Mouse (Mus musculus): ENCODE measurements around the gene Ovol1. TPM values are rescaled to one million over a fixed set of nuclear protein-coding genes. Genes with fewer than 3 reads are reported as not detected.
A peak's percentile ranks its signal among the peaks of the same experiment; 100 is the strongest.

The Ovol1 gene
- polyA plus RNA-seq, 1 experiment from 2014 or later, result not detected

DNA sequence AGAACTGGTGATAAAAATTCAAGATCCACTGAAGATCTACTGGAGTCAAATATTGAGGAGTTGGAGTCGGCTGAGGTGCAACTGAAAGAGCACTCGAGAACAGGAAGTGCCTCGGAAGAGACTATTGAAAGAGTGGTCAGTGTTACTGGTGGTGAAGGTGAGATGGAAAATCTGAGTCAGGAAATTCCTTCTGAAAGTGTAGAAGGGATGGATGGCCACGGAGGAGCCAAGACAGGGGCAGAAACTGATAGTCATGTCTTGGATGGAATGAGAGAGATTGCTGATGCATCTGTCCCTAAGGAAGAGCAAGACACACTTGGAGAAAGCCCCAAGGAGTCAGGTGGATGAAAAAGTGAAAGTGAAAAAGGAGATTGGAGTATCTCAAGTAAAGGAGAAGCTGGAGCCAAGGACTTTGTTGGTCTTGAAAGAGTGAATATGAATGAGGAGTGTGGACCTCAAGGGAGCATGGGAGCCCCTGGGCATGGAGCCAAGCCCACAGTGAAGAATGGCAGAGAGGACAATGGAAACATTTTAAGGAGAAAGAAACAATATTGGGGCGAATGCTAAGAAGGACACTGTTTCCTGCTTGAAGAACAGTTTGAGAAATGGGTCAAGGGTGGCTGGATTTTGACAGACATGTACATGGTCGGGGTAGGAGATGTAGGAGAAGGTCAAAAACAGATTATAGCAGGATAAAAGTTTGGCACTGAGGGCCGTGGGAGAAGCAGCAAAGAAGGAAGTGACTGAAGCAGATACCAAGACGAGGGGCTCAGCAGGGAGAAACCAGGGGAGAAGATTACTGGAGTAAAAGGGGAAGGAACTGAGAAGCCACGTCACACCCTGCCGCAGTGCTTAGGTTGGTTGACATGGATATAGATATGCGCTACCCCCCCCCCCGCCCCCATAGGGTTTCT, 48.1 kb downstream of the Ovol1 start:
- peak overlapping the region; percentile 68 for H3K4me3 ChIP-seq
- WGBS (ENCODE audit: insufficient replicate concordance), result 22% methylated on average over 12 of the region's 12 CpGs
- H3K4me1 ChIP-seq, result peaks cover 48% of the 10 kb centered on the region
- peak overlapping the region; percentile 53 for H3K27ac ChIP-seq
- H3K4me2 ChIP-seq, result peak overlapping the region; percentile 97
- no peaks in the 10 kb centered on the region for H3K9me3 ChIP-seq (replicated peaks)
- H3K27me3 ChIP-seq (replicated peaks), result no peaks in the 10 kb centered on the region
- H3K36me3 ChIP-seq, result no peaks in the 10 kb centered on the region
- ATAC-seq, result no peak
- peak overlapping the region; percentile 40; the same call in 1 of the 2 replicates for H3K9ac ChIP-seq

- no peaks in the 10 kb centered on the region for H3K27me3 ChIP-seq (replicated peaks)
Measured at GRCm38 (mm10) chr19:5511074-5511632, 49.3 kb downstream of the Ovol1 start.

GRCm38 (mm10) chr19:5510031-5511026, 50.1 kb downstream of the Ovol1 start, which contains the start of gene Snx32:
Snx32 (minus strand) TSS chr19:5510538.
- Histone ChIP-seq H3K36me3 (no peaks in the 10 kb centered on the region), H3K4me2 (peak within 1 kb of the TSS; percentile 97), H3K27ac (peak within 1 kb of the TSS; percentile 83), H3K4me1 (peaks cover 48% of the 10 kb centered on the region), H3K4me3 (peak within 1 kb of the TSS; percentile 68), H3K9me3 (replicated peaks) (no peaks in the 10 kb centered on the region), H3K9ac (peak within 1 kb of the TSS; percentile 80), H3K27me3 (replicated peaks) (no peaks in the 10 kb centered on the region)
- peak; percentile 98 for ATAC-seq
- WGBS (ENCODE audit: insufficient replicate concordance), result 3% methylated on average over 47 of the region's 47 CpGs

More at GRCm38 (mm10) chr19:5511074-5511632, 49.3 kb downstream of the Ovol1 start:
- peak overlapping the region; percentile 97 for H3K4me2 ChIP-seq
- peak overlapping the region; percentile 74 for H3K27ac ChIP-seq
- H3K36me3 ChIP-seq, result no peaks in the 10 kb centered on the region
- peak overlapping the region; percentile 80 for H3K9ac ChIP-seq
- WGBS (ENCODE audit: insufficient replicate concordance), result 24% methylated on average over 15 of the region's 15 CpGs
- H3K4me1 ChIP-seq, result peaks cover 48% of the 10 kb centered on the region
- ATAC-seq, result no peak
- peak overlapping the region; percentile 68 for H3K4me3 ChIP-seq
- no peaks in the 10 kb centered on the region for H3K9me3 ChIP-seq (replicated peaks)

DNA sequence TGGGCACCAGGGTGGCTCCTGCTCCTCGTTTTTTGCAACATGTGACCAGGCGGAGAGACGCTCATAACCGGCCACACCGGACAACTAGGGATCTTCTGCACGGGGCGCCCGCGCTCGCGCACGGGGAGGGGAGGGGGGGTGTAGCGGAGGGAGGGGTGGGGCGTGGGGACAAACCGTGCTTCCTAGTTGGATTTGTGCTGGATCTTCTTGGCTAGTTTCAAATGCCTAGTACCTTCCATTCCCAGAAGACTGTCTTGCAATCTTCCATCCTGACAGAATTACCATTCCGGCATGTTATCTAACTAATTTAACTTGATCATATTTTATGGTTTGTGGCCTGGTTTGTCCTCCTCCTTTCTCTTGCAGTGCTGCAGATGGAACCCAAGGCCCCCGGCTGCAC, 56.8 kb downstream of the Ovol1 start, which contains the start of gene 1700020D05Rik:
Gene 1700020D05Rik, minus strand, starts transcription at position 101 of the 400 bp plus-strand sequence.
- H3K27ac ChIP-seq, result no peak within 1 kb of the TSS
- H3K4me1 ChIP-seq, result 0 out of 2 replicates have a peak, but pooled peaks cover 8% of the 10 kb centered on the region
- 69% methylated on average over 17 of the region's 17 CpGs for WGBS (ENCODE audit: insufficient replicate concordance)
- no peaks in the 10 kb centered on the region for H3K27me3 ChIP-seq (replicated peaks)
- peaks cover 12% of the 10 kb centered on the region for H3K36me3 ChIP-seq
- H3K4me2 ChIP-seq, result no peak within 1 kb of the TSS
- no peaks in the 10 kb centered on the region for H3K9me3 ChIP-seq (replicated peaks)
- H3K9ac ChIP-seq, result no peak within 1 kb of the TSS
- no peak within 1 kb of the TSS for H3K4me3 ChIP-seq
- ATAC-seq, result no peak

DNA sequence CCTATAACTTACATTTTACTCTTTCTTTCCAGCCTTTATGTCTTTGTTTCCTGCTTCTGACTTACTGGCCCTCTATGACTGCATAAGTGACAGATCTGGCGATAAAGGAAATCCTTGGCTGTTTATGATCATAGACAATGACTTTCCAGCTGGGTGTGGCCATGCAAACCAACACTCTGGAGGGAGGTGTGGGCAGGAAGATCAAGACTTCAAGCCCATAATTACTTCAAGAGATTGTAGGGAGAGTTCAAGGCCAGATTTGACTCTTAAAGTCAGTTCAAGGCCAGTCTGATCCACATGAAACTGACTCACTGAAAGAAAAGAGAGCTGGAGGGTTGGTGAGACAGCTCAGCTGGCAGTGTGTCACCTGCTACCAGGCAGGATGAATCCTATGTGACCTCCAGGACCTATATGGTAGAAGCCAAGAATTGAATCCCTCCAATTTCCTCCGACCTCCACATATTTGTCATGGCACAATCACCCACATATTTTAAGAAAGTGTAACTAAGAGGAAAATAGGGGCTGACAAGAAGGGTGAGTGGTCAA, 60.0 kb downstream of the Ovol1 start:
- no peak overlapping the region for H3K27ac ChIP-seq
- no peaks in the 10 kb centered on the region for H3K9me3 ChIP-seq (replicated peaks)
- H3K4me3 ChIP-seq, result no peak overlapping the region
- no peak for ATAC-seq
- H3K36me3 ChIP-seq, result peaks cover 43% of the 10 kb centered on the region
- H3K27me3 ChIP-seq (replicated peaks), result no peaks in the 10 kb centered on the region
- H3K9ac ChIP-seq, result no peak overlapping the region
- no peaks in the 10 kb centered on the region for H3K4me1 ChIP-seq
- H3K4me2 ChIP-seq, result no peak overlapping the region
- 63% methylated on average over 2 of the region's 2 CpGs for WGBS (ENCODE audit: insufficient replicate concordance)

Other genes starting within 250 kb of the Ovol1 start
- gene Catsper1, start 224.9 kb downstream of the Ovol1 start, polyA plus RNA-seq (2016; fragmentation: Nextera tagmentation; extraction: Ambion mirVana), result not detected in 2 replicates
- gene Cst6, start 211.1 kb downstream of the Ovol1 start, polyA plus RNA-seq (2016; fragmentation: Nextera tagmentation; extraction: Ambion mirVana), result not detected in 2 replicates
- 50.3 and 54.0 TPM in 2 replicates for gene Eif1ad, start 193.9 kb downstream of the Ovol1 start, polyA plus RNA-seq (2016; fragmentation: Nextera tagmentation; extraction: Ambion mirVana)
- 365 and 372 TPM in 2 replicates for gene Banf1, start 193.5 kb downstream of the Ovol1 start, polyA plus RNA-seq (2016; fragmentation: Nextera tagmentation; extraction: Ambion mirVana)
- gene Sart1, start 171.9 kb downstream of the Ovol1 start, polyA plus RNA-seq (2016; fragmentation: Nextera tagmentation; extraction: Ambion mirVana), result 69.9 and 72.5 TPM in 2 replicates
- 0.22 TPM in 1 of 2 replicates, not detected in the other for gene Tsga10ip, start 158.1 kb downstream of the Ovol1 start, polyA plus RNA-seq (2016; fragmentation: Nextera tagmentation; extraction: Ambion mirVana)
- 108 TPM in 2 replicates for gene Drap1, start 135.7 kb downstream of the Ovol1 start, polyA plus RNA-seq (2016; fragmentation: Nextera tagmentation; extraction: Ambion mirVana)
- 21.8 and 24.0 TPM in 2 replicates for gene AI837181, start 135.5 kb downstream of the Ovol1 start, polyA plus RNA-seq (2016; fragmentation: Nextera tagmentation; extraction: Ambion mirVana)
- not detected in 2 replicates for gene Fosl1, start 113.1 kb downstream of the Ovol1 start, polyA plus RNA-seq (2016; fragmentation: Nextera tagmentation; extraction: Ambion mirVana)
- 4.1 and 4.8 TPM in 2 replicates for gene Ccdc85b, start 102.8 kb downstream of the Ovol1 start, polyA plus RNA-seq (2016; fragmentation: Nextera tagmentation; extraction: Ambion mirVana)
- 44.3 and 45.2 TPM in 2 replicates for gene Fibp, start 100.0 kb downstream of the Ovol1 start, polyA plus RNA-seq (2016; fragmentation: Nextera tagmentation; extraction: Ambion mirVana)
- gene Ctsw, start 92.1 kb downstream of the Ovol1 start, polyA plus RNA-seq (2016; fragmentation: Nextera tagmentation; extraction: Ambion mirVana), result 0.43 and 0.53 TPM in 2 replicates
- gene Efemp2, start 86.7 kb downstream of the Ovol1 start, polyA plus RNA-seq (2016; fragmentation: Nextera tagmentation; extraction: Ambion mirVana), result 30.0 and 30.6 TPM in 2 replicates
- gene Mus81, start 72.2 kb downstream of the Ovol1 start, polyA plus RNA-seq (2016; fragmentation: Nextera tagmentation; extraction: Ambion mirVana), result 22.2 and 22.9 TPM in 2 replicates
- 1,523 and 1,533 TPM in 2 replicates for gene Cfl1, start 70.2 kb downstream of the Ovol1 start, polyA plus RNA-seq (2016; fragmentation: Nextera tagmentation; extraction: Ambion mirVana)
- 0.13 TPM in 1 of 2 replicates, not detected in the other for gene 1700020D05Rik, start 56.9 kb downstream of the Ovol1 start, polyA plus RNA-seq (2016; fragmentation: Nextera tagmentation; extraction: Ambion mirVana)
- 7.5 and 8.8 TPM in 2 replicates for gene Snx32, start 50.1 kb downstream of the Ovol1 start, polyA plus RNA-seq (2016; fragmentation: Nextera tagmentation; extraction: Ambion mirVana)
- 3.4 and 3.5 TPM in 2 replicates for gene Ap5b1, start 7.4 kb upstream of the Ovol1 start, polyA plus RNA-seq (2016; fragmentation: Nextera tagmentation; extraction: Ambion mirVana)
- 171 and 177 TPM in 2 replicates for gene Rnaseh2c, start 41.2 kb upstream of the Ovol1 start, polyA plus RNA-seq (2016; fragmentation: Nextera tagmentation; extraction: Ambion mirVana)
- 24.9 and 26.8 TPM in 2 replicates for gene Kat5, start 49.6 kb upstream of the Ovol1 start, polyA plus RNA-seq (2016; fragmentation: Nextera tagmentation; extraction: Ambion mirVana)
- gene Rela, start 76.8 kb upstream of the Ovol1 start, polyA plus RNA-seq (2016; fragmentation: Nextera tagmentation; extraction: Ambion mirVana), result 32.1 and 33.6 TPM in 2 replicates
- 41.4 and 41.8 TPM in 2 replicates for gene Sipa1, start 103.1 kb upstream of the Ovol1 start, polyA plus RNA-seq (2016; fragmentation: Nextera tagmentation; extraction: Ambion mirVana)
- 25.8 and 27.7 TPM in 2 replicates for gene Map3k11, start 128.1 kb upstream of the Ovol1 start, polyA plus RNA-seq (2016; fragmentation: Nextera tagmentation; extraction: Ambion mirVana)
- 18.4 and 18.6 TPM in 2 replicates for gene Pcnx3, start 128.3 kb upstream of the Ovol1 start, polyA plus RNA-seq (2016; fragmentation: Nextera tagmentation; extraction: Ambion mirVana)
- 0.18 and 0.19 TPM in 2 replicates for gene Kcnk7, start 143.7 kb upstream of the Ovol1 start, polyA plus RNA-seq (2016; fragmentation: Nextera tagmentation; extraction: Ambion mirVana)
- gene Ehbp1l1, start 165.7 kb upstream of the Ovol1 start, polyA plus RNA-seq (2016; fragmentation: Nextera tagmentation; extraction: Ambion mirVana), result 122 and 124 TPM in 2 replicates
- gene Fam89b, start 169.0 kb upstream of the Ovol1 start, polyA plus RNA-seq (2016; fragmentation: Nextera tagmentation; extraction: Ambion mirVana), result 45.1 and 45.3 TPM in 2 replicates
- gene Ltbp3, start 180.3 kb upstream of the Ovol1 start, polyA plus RNA-seq (2016; fragmentation: Nextera tagmentation; extraction: Ambion mirVana), result 3.7 and 3.8 TPM in 2 replicates
- gene Scyl1, start 210.8 kb upstream of the Ovol1 start, polyA plus RNA-seq (2016; fragmentation: Nextera tagmentation; extraction: Ambion mirVana), result 38.3 and 39.7 TPM in 2 replicates